Mouse (Mus musculus): Measurements from ENCODE around the gene Tac2. TPM values are rescaled to one million over a fixed set of nuclear protein-coding genes. Genes with fewer than 3 reads are reported as not detected.

Tac2 gene
- polyA plus RNA-seq, 1 experiment from 2014 or later: 0.34 TPM

- DNase-seq (ENCODE audit: low spot score) (no peak), ATAC-seq (ENCODE audit: low FRiP score, low TSS enrichment) (no peak)
- H3K9me3 ChIP-seq (ENCODE audit: control insufficient read depth, low read length): no peaks in the 10 kb centered on the region
- no peaks in the 10 kb centered on the region for H3K27me3 ChIP-seq (ENCODE audit: control insufficient read depth, insufficient read depth, low read length)
- H3K4me2 ChIP-seq (replicated peaks; ENCODE audit: low read depth): no peak overlapping the region
- H3K27ac ChIP-seq (replicated peaks): no peak overlapping the region
- H3K9ac ChIP-seq (ENCODE audit: low read length): no peak overlapping the region
- H3K4me1 ChIP-seq (replicated peaks; ENCODE audit: control insufficient read depth, insufficient read depth): no peaks in the 10 kb centered on the region
- WGBS: 65% methylated on average over 5 of the region's 5 CpGs
- peaks cover 22% of the 10 kb centered on the region for H3K36me3 ChIP-seq (ENCODE audit: control insufficient read depth, insufficient read depth, low read length)
- no peak overlapping the region for H3K4me3 ChIP-seq (ENCODE audit: low read depth, low read length)
- no peak for TF ChIP-seq CTCF (IDR thresholded peaks at IDR 0.05; ENCODE audit: low read depth)
- no peak for TF ChIP-seq EP300 (optimal IDR thresholded peaks at IDR 0.05)
Measured at GRCm38 (mm10) chr10:127745886-127746285, 21.6 kb downstream of the Tac2 start.

- Histone ChIP-seq H3K36me3 (ENCODE audit: control insufficient read depth, insufficient read depth, low read length) (peaks cover 22% of the 10 kb centered on the region), H3K4me3 (ENCODE audit: low read depth, low read length) (no peak overlapping the region), H3K27me3 (ENCODE audit: control insufficient read depth, insufficient read depth, low read length) (no peaks in the 10 kb centered on the region), H3K27ac (replicated peaks) (no peak overlapping the region), H3K4me2 (replicated peaks; ENCODE audit: low read depth) (no peak overlapping the region), H3K9me3 (ENCODE audit: control insufficient read depth, low read length) (no peaks in the 10 kb centered on the region), H3K9ac (ENCODE audit: low read length) (no peak overlapping the region), H3K4me1 (replicated peaks; ENCODE audit: control insufficient read depth, insufficient read depth) (no peaks in the 10 kb centered on the region)
- DNase-seq (ENCODE audit: low spot score) (no peak), ATAC-seq (ENCODE audit: low FRiP score, low TSS enrichment) (no peak)
- WGBS: 84% methylated on average over 8 of the region's 8 CpGs
- TF ChIP-seq CTCF (IDR thresholded peaks at IDR 0.05; ENCODE audit: low read depth) (no peak), EP300 (optimal IDR thresholded peaks at IDR 0.05) (no peak)
Measured at GRCm38 (mm10) chr10:127747254-127747653, 23.0 kb downstream of the Tac2 start.

GRCm38 (mm10) chr10:127748847-127749612, 24.8 kb downstream of the Tac2 start:
- Histone ChIP-seq H3K9me3 (ENCODE audit: control insufficient read depth, low read length) (no peaks in the 10 kb centered on the region), H3K4me2 (replicated peaks; ENCODE audit: low read depth) (no peak overlapping the region; the same call in 1 of the 2 replicates), H3K27me3 (ENCODE audit: control insufficient read depth, insufficient read depth, low read length) (no peaks in the 10 kb centered on the region), H3K36me3 (ENCODE audit: control insufficient read depth, insufficient read depth, low read length) (peaks cover 7% of the 10 kb centered on the region), H3K9ac (ENCODE audit: low read length) (no peak overlapping the region), H3K4me1 (replicated peaks; ENCODE audit: control insufficient read depth, insufficient read depth) (no peaks in the 10 kb centered on the region), H3K27ac (replicated peaks) (no peak overlapping the region), H3K4me3 (ENCODE audit: low read depth, low read length) (no peak overlapping the region)
- DNase-seq (ENCODE audit: low spot score) (no peak), ATAC-seq (ENCODE audit: low FRiP score, low TSS enrichment) (no peak; the same call in 1 of the 2 replicates)
- TF ChIP-seq EP300 (optimal IDR thresholded peaks at IDR 0.05): no peak
- no peak for TF ChIP-seq CTCF (IDR thresholded peaks at IDR 0.05; ENCODE audit: low read depth)
- 10% methylated on average over 7 of the region's 8 CpGs for WGBS

- ATAC-seq (ENCODE audit: low FRiP score, low TSS enrichment) (no peak), DNase-seq (ENCODE audit: low spot score) (no peak)
- Histone ChIP-seq H3K4me2 (replicated peaks; ENCODE audit: low read depth) (0 out of 2 replicates have a peak overlapping the region, but pooled peaks have one; percentile 32), H3K9me3 (ENCODE audit: control insufficient read depth, low read length) (no peaks in the 10 kb centered on the region), H3K4me3 (ENCODE audit: low read depth, low read length) (no peak overlapping the region), H3K9ac (ENCODE audit: low read length) (no peak overlapping the region), H3K4me1 (replicated peaks; ENCODE audit: control insufficient read depth, insufficient read depth) (no peaks in the 10 kb centered on the region), H3K27me3 (ENCODE audit: control insufficient read depth, insufficient read depth, low read length) (no peaks in the 10 kb centered on the region), H3K36me3 (ENCODE audit: control insufficient read depth, insufficient read depth, low read length) (0 out of 2 replicates have a peak, but pooled peaks cover 3% of the 10 kb centered on the region), H3K27ac (replicated peaks) (no peak overlapping the region)
- TF ChIP-seq CTCF (IDR thresholded peaks at IDR 0.05; ENCODE audit: low read depth) (no peak), EP300 (optimal IDR thresholded peaks at IDR 0.05) (no peak)
- whole genome bisulfite sequencing: 61% methylated on average over 24 of the region's 24 CpGs
Measured at GRCm38 (mm10) chr10:127750136-127750777, 26.0 kb downstream of the Tac2 start.

- no peaks in the 10 kb centered on the region for H3K4me1 ChIP-seq (replicated peaks; ENCODE audit: control insufficient read depth, insufficient read depth)
- H3K4me2 ChIP-seq (replicated peaks; ENCODE audit: low read depth): no peak within 1 kb of the TSS
- ATAC-seq (ENCODE audit: low FRiP score, low TSS enrichment) (no peak), DNase-seq (ENCODE audit: low spot score) (no peak)
- no peak within 1 kb of the TSS for H3K9ac ChIP-seq (ENCODE audit: low read length)
- 0 out of 2 replicates have a peak, but pooled peaks cover 3% of the 10 kb centered on the region for H3K36me3 ChIP-seq (ENCODE audit: control insufficient read depth, insufficient read depth, low read length)
- no peak within 1 kb of the TSS for H3K4me3 ChIP-seq (ENCODE audit: low read depth, low read length)
- no peak for TF ChIP-seq EP300 (optimal IDR thresholded peaks at IDR 0.05)
- no peak for TF ChIP-seq CTCF (IDR thresholded peaks at IDR 0.05; ENCODE audit: low read depth)
- 55% methylated on average over 8 of the region's 8 CpGs for WGBS
- H3K27ac ChIP-seq (replicated peaks): no peak within 1 kb of the TSS
- no peaks in the 10 kb centered on the region for H3K9me3 ChIP-seq (ENCODE audit: control insufficient read depth, low read length)
- H3K27me3 ChIP-seq (ENCODE audit: control insufficient read depth, insufficient read depth, low read length): no peaks in the 10 kb centered on the region
Measured at GRCm38 (mm10) chr10:127751548-127751947, 27.3 kb downstream of the Tac2 start, which contains the start of gene Gpr182. Gene Gpr182 (minus strand): TSS chr10:127751732.
